Mouse (Mus musculus) heart, embryonic 14.5 days (tissue): ENCODE measurements around the gene Cdh1. TPM values are rescaled to one million over a fixed set of nuclear protein-coding genes. Genes with fewer than 3 reads are reported as not detected.
"Not testable (repeated sequence)": the region's sequence is repeated elsewhere in the genome, so short reads cannot be mapped to it uniquely, and the experiment has no call there.

Experiments
- ATAC-seq: fragments of 200-750 bp; cut with Nextera tagmentation; 2 replicates; pipeline ENCODE4 v1.8.0; 2017; ENCODE audit warnings: low read depth, moderate TSS enrichment; ENCODE audit not compliant: insufficient number of reproducible peaks, insufficient read depth, low FRiP score
- H3K27ac ChIP-seq, 2 experiments: fragments of 200-500 bp in 1 of 2; fragments of 300-500 bp in 1 of 2; sonication (generic) in 1 of 2; replicated peaks in 1 of 2; 2 replicates each; pipeline ENCODE4 v1.5.1; 2012 to 2014; ENCODE audit warnings: low read depth in 2 of 2, low read length in 2 of 2, control low read depth in 1 of 2, mild to moderate bottlenecking in 1 of 2, mixed read lengths in 1 of 2; ENCODE audit not compliant: control insufficient read depth in 1 of 2, insufficient read depth in 1 of 2
- H3K27me3 ChIP-seq: fragments of 300-500 bp; sonication (generic); 2 replicates; pipeline ENCODE4 v1.6.1; 2014; ENCODE audit warnings: mild to moderate bottlenecking, low read length, control low read depth; ENCODE audit not compliant: control insufficient read depth, insufficient read depth
- H3K36me3 ChIP-seq: fragments of 300-500 bp; sonication (generic); 2 replicates; pipeline ENCODE4 v1.6.1; 2014; ENCODE audit warnings: mild to moderate bottlenecking, control low read depth, low read length, mixed read lengths; ENCODE audit not compliant: control insufficient read depth, insufficient read depth
- H3K4me1 ChIP-seq, 2 experiments: fragments of 200-500 bp in 1 of 2; fragments of 300-500 bp in 1 of 2; sonication (generic) in 1 of 2; 2 replicates each; pipeline ENCODE4 v1.6.1; 2012 to 2014; ENCODE audit warnings: low read length in 2 of 2, control low read depth in 1 of 2, mixed read lengths in 1 of 2; ENCODE audit not compliant: control insufficient read depth in 2 of 2, insufficient read depth in 2 of 2
- H3K4me2 ChIP-seq: fragments of 300-500 bp; sonication (generic); 2 replicates; pipeline ENCODE4 v1.6.1; 2014; ENCODE audit warnings: mild to moderate bottlenecking, low read length
- H3K4me3 ChIP-seq, 2 experiments: fragments of 200-500 bp in 1 of 2; fragments of 300-500 bp in 1 of 2; sonication (generic) in 1 of 2; 2 replicates each; pipeline ENCODE4 v1.5.1; 2012 to 2014; ENCODE audit warnings: low read length in 2 of 2, mild to moderate bottlenecking in 2 of 2, control low read depth in 1 of 2, low read depth in 1 of 2, moderate library complexity in 1 of 2; ENCODE audit not compliant: control insufficient read depth in 1 of 2, insufficient read depth in 1 of 2
- H3K9ac ChIP-seq: fragments of 300-500 bp; sonication (generic); 2 replicates; pipeline ENCODE4 v1.6.1; 2014; ENCODE audit warnings: mild to moderate bottlenecking, low read length
- H3K9me3 ChIP-seq: fragments of 300-500 bp; sonication (generic); 2 replicates; pipeline ENCODE4 v1.6.1; 2016; ENCODE audit warnings: low read length, control low read depth; ENCODE audit not compliant: control insufficient read depth
- WGBS: fragments of 180-500 bp; shearing (Covaris S2); extraction: QIAGEN DNeasy Blood & Tissue Kit; methylation state at CpG from one replicate; pipeline ENCODE4 v1.1.7; 2014; 5-methylcytosine and 5-hydroxymethylcytosine counted together
- polyA plus RNA-seq: library from polyadenylated mRNA; unstranded; fragments of >200 nt; fragmentation: Nextera tagmentation; extraction: Ambion mirVana; gene quantifications from 2 replicates; pipeline ENCODE4 v1.2.1, GENCODE M21; 2014

Gene Cdh1
- polyA plus RNA-seq, 1 experiment from 2014 or later: 0.82 TPM

- H3K4me1 ChIP-seq: no peaks in the 10 kb centered on the region
- no peak overlapping the region for H3K9ac ChIP-seq
- no peak overlapping the region for H3K4me2 ChIP-seq
- WGBS: 93% methylated on average over 5 of the region's 5 CpGs
- H3K4me3 ChIP-seq: no peak overlapping the region
- peaks cover 9% of the 10 kb centered on the region for H3K27me3 ChIP-seq
- no peaks in the 10 kb centered on the region for H3K9me3 ChIP-seq
- H3K27ac ChIP-seq: no peak overlapping the region
- no peak for ATAC-seq
- no peaks in the 10 kb centered on the region for H3K36me3 ChIP-seq
These were observed 6.1 kb upstream of the Cdh1 start for GRCm38 (mm10) chr8:106597067-106597466.

GRCm38 (mm10) chr8:106599265-106599979 is 3.7 kb upstream of the Cdh1 start:
- Histone ChIP-seq H3K4me3 (no peak overlapping the region), H3K36me3 (no peaks in the 10 kb centered on the region), H3K9me3 (no peaks in the 10 kb centered on the region), H3K27me3 (peaks cover 33% of the 10 kb centered on the region), H3K4me2 (no peak overlapping the region), H3K27ac (no peak overlapping the region), H3K4me1 (peaks cover 2 to 16% of the 10 kb centered on the region in 2 experiments; a peak in 3 of 4 replicates), H3K9ac (no peak overlapping the region)
- no peak for ATAC-seq
- 38% methylated on average over 7 of the region's 7 CpGs for WGBS

DNA sequence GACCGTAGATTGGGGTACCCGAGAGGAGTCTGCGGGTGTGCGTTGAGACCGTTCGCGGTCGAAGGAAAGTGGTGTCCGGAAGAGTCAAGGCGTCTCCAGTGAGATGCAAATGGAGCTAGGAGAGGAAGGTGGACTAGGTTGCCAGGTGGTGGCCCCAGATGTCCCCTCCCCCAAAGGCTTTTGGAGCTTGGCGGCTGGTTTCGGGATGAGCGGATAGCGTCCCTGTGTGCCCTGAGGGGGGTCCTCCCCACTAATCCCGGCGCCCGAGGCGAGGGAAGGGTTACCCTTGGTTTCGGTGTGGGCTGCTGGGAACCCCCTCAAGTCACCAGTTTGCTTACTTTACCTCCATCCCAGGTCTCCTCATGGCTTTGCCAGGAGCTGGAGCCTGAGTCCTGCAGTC is 782 bp downstream of the Cdh1 start:
- Histone ChIP-seq H3K27ac (no peak overlapping the region), H3K36me3 (no peaks in the 10 kb centered on the region), H3K4me2 (peak overlapping the region; percentile 97), H3K9ac (no peak overlapping the region), H3K4me1 (peaks cover 2 to 16% of the 10 kb centered on the region in 2 experiments; a peak in 3 of 4 replicates), H3K9me3 (no peaks in the 10 kb centered on the region), H3K4me3 (peak overlapping the region; percentile 45 to 55), H3K27me3 (peaks cover 59% of the 10 kb centered on the region)
- ATAC-seq: no peak
- 0% methylated on average over 19 of the region's 19 CpGs for WGBS

GRCm38 (mm10) chr8:106605657-106606056 is 2.5 kb downstream of the Cdh1 start:
- H3K36me3 ChIP-seq: no peaks in the 10 kb centered on the region
- no peak overlapping the region for H3K9ac ChIP-seq
- peaks cover 64% of the 10 kb centered on the region for H3K27me3 ChIP-seq
- ATAC-seq: no peak
- no peak overlapping the region for H3K4me2 ChIP-seq
- no peaks in the 10 kb centered on the region for H3K9me3 ChIP-seq
- H3K4me3 ChIP-seq: no peak overlapping the region
- WGBS: 46% methylated on average over 7 of the region's 7 CpGs
- peaks cover 2 to 16% of the 10 kb centered on the region in 2 experiments; a peak in 3 of 4 replicates for H3K4me1 ChIP-seq
- no peak overlapping the region for H3K27ac ChIP-seq

DNA sequence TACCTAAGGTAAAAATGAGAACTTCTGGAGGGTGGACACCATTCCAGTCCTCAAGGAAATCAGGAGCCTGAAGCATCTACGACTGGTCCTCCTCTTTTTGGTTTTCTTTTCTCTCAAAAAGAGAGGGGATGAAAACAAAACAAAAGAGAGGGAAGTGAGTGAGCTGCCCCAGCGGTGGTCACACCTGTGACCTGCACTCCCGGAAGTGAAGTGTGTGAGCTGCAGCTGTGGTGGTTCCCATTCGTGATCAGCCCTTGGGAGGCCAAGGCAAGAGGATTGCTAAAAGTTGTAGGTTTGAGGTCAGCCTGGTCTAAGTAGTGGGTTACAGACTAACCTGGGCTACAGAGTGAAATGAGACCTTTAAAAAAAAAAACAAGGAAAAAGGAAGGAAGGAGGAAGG is 3.0 kb downstream of the Cdh1 start:
- Histone ChIP-seq H3K4me3 (no peak overlapping the region), H3K9ac (no peak overlapping the region), H3K9me3 (no peaks in the 10 kb centered on the region), H3K4me1 (peaks cover 2 to 16% of the 10 kb centered on the region in 2 experiments; a peak in 3 of 4 replicates), H3K4me2 (no peak overlapping the region), H3K27me3 (peaks cover 64% of the 10 kb centered on the region), H3K27ac (no peak overlapping the region), H3K36me3 (no peaks in the 10 kb centered on the region)
- 32% methylated on average over 4 of the region's 4 CpGs for WGBS
- no peak for ATAC-seq

GRCm38 (mm10) chr8:106606601-106607145 is 3.5 kb downstream of the Cdh1 start:
- Histone ChIP-seq H3K9ac (no peak overlapping the region), H3K9me3 (no peaks in the 10 kb centered on the region), H3K4me1 (peaks cover 2 to 16% of the 10 kb centered on the region in 2 experiments; a peak in 3 of 4 replicates), H3K27me3 (peaks cover 59% of the 10 kb centered on the region), H3K27ac (no peak overlapping the region), H3K36me3 (no peaks in the 10 kb centered on the region), H3K4me2 (no peak overlapping the region), H3K4me3 (no peak overlapping the region)
- no peak for ATAC-seq
- WGBS: 14% methylated on average over 15 of the region's 15 CpGs

DNA sequence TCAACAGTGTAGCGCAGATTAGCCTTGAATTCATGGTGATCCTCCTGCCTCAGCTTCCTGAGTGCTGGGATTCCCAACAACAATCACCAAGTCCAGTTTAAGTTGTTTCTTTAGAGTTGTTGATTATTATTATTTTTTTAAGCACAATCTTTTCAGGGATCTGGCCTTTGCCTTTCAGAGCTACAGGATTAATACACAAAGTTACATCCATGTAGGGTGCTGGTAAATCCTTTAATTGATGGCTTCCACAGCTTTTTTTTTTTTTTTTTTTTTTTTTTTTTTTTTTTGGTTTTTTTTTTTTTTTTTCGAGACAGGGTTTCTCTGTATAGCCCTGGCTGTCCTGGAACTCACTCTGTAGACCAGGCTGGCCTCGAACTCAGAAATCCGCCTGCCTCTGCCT is 4.6 kb downstream of the Cdh1 start:
- WGBS: 95% methylated on average over 2 of the region's 4 CpGs
- H3K4me3 ChIP-seq, H3K9ac ChIP-seq, H3K4me2 ChIP-seq, H3K36me3 ChIP-seq, H3K9me3 ChIP-seq, H3K27ac ChIP-seq, ATAC-seq: not testable (repeated sequence)
- Histone ChIP-seq H3K4me1 (peaks cover under 1 to 14% of the 10 kb centered on the region in 2 experiments; a peak in 3 of 4 replicates), H3K27me3 (peaks cover 48% of the 10 kb centered on the region)
